Mouse (Mus musculus) forebrain, embryonic 14.5 days (tissue): ENCODE measurements around the gene Pde4dip. TPM values are rescaled to one million over a fixed set of nuclear protein-coding genes. Genes with fewer than 3 reads are reported as not detected.

Experiments
- ATAC-seq: fragments of 200-750 bp; cut with Nextera tagmentation; 2 replicates; pipeline ENCODE4 v1.8.0; 2017; ENCODE audit warnings: mild to moderate bottlenecking, moderate library complexity
- DNase-seq: peaks from one replicate; pipeline ENCODE4 v3.0.0-alpha.2; 2015; ENCODE audit warnings: low spot score
- H3K27ac ChIP-seq: fragments of 300-500 bp; sonication (generic); 2 replicates; pipeline ENCODE4 v1.5.1; 2014; ENCODE audit warnings: low read depth, mild to moderate bottlenecking, control low read depth, low read length, moderate library complexity
- H3K27me3 ChIP-seq: fragments of 300-500 bp; sonication (generic); replicated peaks from 2 replicates; pipeline ENCODE4 v1.6.1; 2014; ENCODE audit warnings: low read length, control low read depth, mixed read lengths; ENCODE audit not compliant: control insufficient read depth, insufficient read depth
- H3K36me3 ChIP-seq: fragments of 300-500 bp; sonication (generic); 2 replicates; pipeline ENCODE4 v1.6.1; 2014; ENCODE audit warnings: low read length, control low read depth; ENCODE audit not compliant: control insufficient read depth, insufficient read depth
- H3K4me1 ChIP-seq: fragments of 300-500 bp; sonication (generic); 2 replicates; pipeline ENCODE4 v1.6.1; 2014; ENCODE audit warnings: antibody characterized with exemption, low read length, control low read depth; ENCODE audit not compliant: control insufficient read depth, insufficient read depth
- H3K4me2 ChIP-seq: fragments of 300-500 bp; sonication (generic); 2 replicates; pipeline ENCODE4 v1.6.1; 2014; ENCODE audit warnings: mild to moderate bottlenecking, control low read depth, low read length
- H3K4me3 ChIP-seq: fragments of 300-500 bp; sonication (generic); 2 replicates; pipeline ENCODE4 v1.5.1; 2014; ENCODE audit warnings: low read depth, low read length, control low read depth
- H3K9ac ChIP-seq: fragments of 300-500 bp; sonication (generic); 2 replicates; pipeline ENCODE4 v1.6.1; 2014; ENCODE audit warnings: mild to moderate bottlenecking, low read length, control low read depth, moderate library complexity
- H3K9me3 ChIP-seq: fragments of 300-500 bp; sonication (generic); replicated peaks from 2 replicates; pipeline ENCODE4 v1.6.1; 2016; ENCODE audit warnings: low read length, control low read depth, mixed read lengths; ENCODE audit not compliant: control insufficient read depth
- WGBS: fragments of 180-500 bp; shearing (Covaris S2); extraction: QIAGEN DNeasy Blood & Tissue Kit; methylation state at CpG from one replicate; pipeline ENCODE4 v1.1.7; 2014; 5-methylcytosine and 5-hydroxymethylcytosine counted together
- polyA plus RNA-seq: library from polyadenylated mRNA; unstranded; fragments of >200 nt; fragmentation: Nextera tagmentation; extraction: Ambion mirVana; gene quantifications from 2 replicates; pipeline ENCODE4 v1.2.1, GENCODE M21; 2014

Gene Pde4dip
- polyA plus RNA-seq, 1 experiment from 2014 or later, result 50.6 TPM

GRCm38 (mm10) chr3:97715922-97716321, 172.6 kb downstream of the Pde4dip start:
- no peak for ATAC-seq
- no peak for DNase-seq
- 80% methylated on average over 1 of the region's 1 CpGs for WGBS
- Histone ChIP-seq H3K9ac (no peak overlapping the region), H3K4me2 (no peak overlapping the region), H3K9me3 (no peaks in the 10 kb centered on the region), H3K4me3 (no peak overlapping the region), H3K27me3 (no peaks in the 10 kb centered on the region), H3K36me3 (no peaks in the 10 kb centered on the region), H3K27ac (no peak overlapping the region), H3K4me1 (no peaks in the 10 kb centered on the region)

GRCm38 (mm10) chr3:97710881-97711280, 177.6 kb downstream of the Pde4dip start:
- DNase-seq (no peak), ATAC-seq (no peak)
- no peaks in the 10 kb centered on the region for H3K4me1 ChIP-seq
- no peaks in the 10 kb centered on the region for H3K36me3 ChIP-seq
- no peak overlapping the region for H3K4me3 ChIP-seq
- no peaks in the 10 kb centered on the region for H3K9me3 ChIP-seq
- no peak overlapping the region for H3K27ac ChIP-seq
- H3K9ac ChIP-seq, result no peak overlapping the region
- H3K4me2 ChIP-seq, result no peak overlapping the region
- no peaks in the 10 kb centered on the region for H3K27me3 ChIP-seq
- WGBS, result 75% methylated on average over 5 of the region's 5 CpGs

DNA sequence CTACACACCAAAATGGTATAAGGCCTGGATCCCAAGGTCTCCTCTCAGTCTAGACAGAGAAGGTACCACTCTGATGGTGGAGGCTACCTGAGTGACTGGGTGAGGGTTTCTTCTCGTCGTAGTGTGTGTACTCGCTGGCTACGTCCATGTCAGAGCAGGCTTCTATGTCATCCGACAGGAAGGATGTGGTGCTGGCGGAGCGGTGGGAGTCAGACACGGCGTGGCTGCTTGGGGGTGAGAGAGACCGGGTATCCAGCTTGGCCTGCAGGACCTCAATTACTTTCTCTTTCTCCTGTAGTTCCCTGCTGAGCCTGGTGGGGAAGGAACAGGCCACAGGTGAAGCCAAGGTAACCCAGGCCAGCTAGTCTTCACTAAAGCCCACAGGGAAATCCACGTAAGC, 178.4 kb downstream of the Pde4dip start:
- Histone ChIP-seq H3K9ac (no peak overlapping the region), H3K27me3 (no peaks in the 10 kb centered on the region), H3K4me3 (no peak overlapping the region), H3K9me3 (no peaks in the 10 kb centered on the region), H3K36me3 (no peaks in the 10 kb centered on the region), H3K27ac (no peak overlapping the region), H3K4me2 (no peak overlapping the region), H3K4me1 (no peaks in the 10 kb centered on the region)
- ATAC-seq, result no peak
- DNase-seq, result no peak
- WGBS, result 91% methylated on average over 11 of the region's 11 CpGs

- no peak overlapping the region for H3K27ac ChIP-seq
- DNase-seq, result no peak
- no peak overlapping the region for H3K9ac ChIP-seq
- no peak overlapping the region for H3K4me3 ChIP-seq
- no peak for ATAC-seq
- H3K4me1 ChIP-seq, result no peaks in the 10 kb centered on the region
- no peak overlapping the region for H3K4me2 ChIP-seq
- WGBS, result 92% methylated on average over 4 of the region's 4 CpGs
- no peaks in the 10 kb centered on the region for H3K27me3 ChIP-seq
- no peaks in the 10 kb centered on the region for H3K36me3 ChIP-seq
- H3K9me3 ChIP-seq, result no peaks in the 10 kb centered on the region
Measured at GRCm38 (mm10) chr3:97706561-97706960, 181.9 kb downstream of the Pde4dip start.

DNA sequence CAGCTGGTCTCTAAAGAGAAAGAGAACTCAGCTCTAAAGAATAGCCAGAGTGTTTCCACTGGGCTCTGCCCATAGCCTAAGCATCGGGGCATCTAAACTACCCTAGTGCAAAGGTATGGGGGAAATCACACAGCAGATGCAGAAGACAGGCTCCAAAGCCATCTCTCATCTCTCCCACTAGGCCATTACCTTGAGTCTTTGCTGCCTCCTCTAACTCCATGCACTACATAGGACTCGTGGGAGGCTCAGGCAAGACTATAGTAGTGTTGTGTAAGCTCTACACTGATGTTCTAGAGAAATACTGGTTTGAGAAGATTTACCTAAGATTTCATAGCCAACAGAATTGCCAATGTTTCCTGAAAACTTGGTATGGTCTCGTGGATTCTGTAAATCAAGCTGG, 183.0 kb downstream of the Pde4dip start:
- Histone ChIP-seq H3K4me1 (no peaks in the 10 kb centered on the region), H3K4me3 (no peak overlapping the region), H3K4me2 (no peak overlapping the region), H3K9ac (no peak overlapping the region), H3K36me3 (no peaks in the 10 kb centered on the region), H3K27me3 (no peaks in the 10 kb centered on the region), H3K27ac (no peak overlapping the region), H3K9me3 (no peaks in the 10 kb centered on the region)
- WGBS, result 85% methylated on average over 3 of the region's 3 CpGs
- no peak for DNase-seq
- no peak for ATAC-seq

DNA sequence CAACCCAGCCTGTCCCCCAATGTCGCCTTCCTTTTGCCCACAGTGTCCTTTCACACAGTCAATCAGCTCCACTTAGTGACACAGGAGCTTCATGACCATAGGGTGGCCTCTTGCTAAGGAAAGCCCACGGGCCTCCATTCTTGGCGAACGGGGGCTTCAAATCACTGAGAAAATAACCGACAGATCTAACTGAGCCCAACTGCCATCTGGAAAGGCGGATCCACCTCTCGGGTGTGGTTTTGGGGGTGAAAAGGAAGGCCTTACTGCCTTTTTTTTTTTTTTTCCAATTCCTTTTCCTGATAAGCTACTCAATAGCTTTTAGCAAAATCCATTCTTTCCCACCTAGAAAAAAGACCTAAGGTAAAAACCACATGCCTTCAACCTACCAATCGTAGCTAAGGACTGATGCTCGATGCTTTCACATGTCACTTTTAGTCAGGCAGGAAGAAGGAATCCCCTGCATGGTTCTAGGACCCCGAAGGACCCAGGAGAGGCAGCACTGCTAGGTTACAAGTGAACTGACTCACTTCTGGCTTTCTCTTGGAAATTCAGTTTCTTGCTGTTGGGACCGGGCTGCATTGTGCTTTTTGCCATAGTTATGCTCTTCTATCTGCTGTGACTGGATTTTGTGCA, 185.9 kb downstream of the Pde4dip start:
- Histone ChIP-seq H3K27me3 (no peaks in the 10 kb centered on the region), H3K4me1 (no peaks in the 10 kb centered on the region), H3K36me3 (no peaks in the 10 kb centered on the region), H3K9me3 (no peaks in the 10 kb centered on the region), H3K9ac (no peak overlapping the region), H3K4me3 (no peak overlapping the region), H3K4me2 (no peak overlapping the region), H3K27ac (no peak overlapping the region)
- WGBS, result 92% methylated on average over 11 of the region's 11 CpGs
- ATAC-seq, result no peak
- no peak for DNase-seq

DNA sequence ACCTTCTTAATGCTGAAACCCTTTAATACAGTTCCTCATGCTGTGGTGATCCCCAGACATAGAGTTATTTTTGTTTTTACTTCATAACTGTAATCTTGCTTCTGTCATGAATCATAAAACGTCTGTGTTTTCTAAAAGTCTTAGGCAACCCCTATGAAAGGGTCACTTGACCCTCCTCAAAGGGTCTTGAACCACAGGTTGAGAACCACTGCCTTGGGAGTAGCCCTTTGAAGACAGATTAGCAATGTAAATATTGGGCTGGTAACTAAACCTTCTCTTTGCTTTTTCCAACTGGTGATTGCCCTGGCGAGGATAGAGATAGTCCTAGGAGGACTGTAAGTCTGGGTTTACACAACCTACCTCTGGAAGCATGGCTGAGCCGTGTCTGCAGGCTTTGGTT, 187.3 kb downstream of the Pde4dip start:
- ATAC-seq (no peak), DNase-seq (no peak)
- Histone ChIP-seq H3K27ac (no peak overlapping the region), H3K4me1 (no peaks in the 10 kb centered on the region), H3K9ac (no peak overlapping the region), H3K9me3 (no peaks in the 10 kb centered on the region), H3K27me3 (no peaks in the 10 kb centered on the region), H3K4me2 (no peak overlapping the region), H3K36me3 (no peaks in the 10 kb centered on the region), H3K4me3 (no peak overlapping the region)
- 83% methylated on average over 3 of the region's 3 CpGs for WGBS

GRCm38 (mm10) chr3:97699061-97699460, 189.4 kb downstream of the Pde4dip start:
- no peak overlapping the region for H3K9ac ChIP-seq
- DNase-seq (no peak), ATAC-seq (no peak)
- no peaks in the 10 kb centered on the region for H3K9me3 ChIP-seq
- no peaks in the 10 kb centered on the region for H3K4me1 ChIP-seq
- H3K4me2 ChIP-seq, result no peak overlapping the region
- WGBS, result 81% methylated on average over 3 of the region's 3 CpGs
- H3K27me3 ChIP-seq, result no peaks in the 10 kb centered on the region
- no peaks in the 10 kb centered on the region for H3K36me3 ChIP-seq
- H3K27ac ChIP-seq, result no peak overlapping the region
- H3K4me3 ChIP-seq, result no peak overlapping the region

DNA sequence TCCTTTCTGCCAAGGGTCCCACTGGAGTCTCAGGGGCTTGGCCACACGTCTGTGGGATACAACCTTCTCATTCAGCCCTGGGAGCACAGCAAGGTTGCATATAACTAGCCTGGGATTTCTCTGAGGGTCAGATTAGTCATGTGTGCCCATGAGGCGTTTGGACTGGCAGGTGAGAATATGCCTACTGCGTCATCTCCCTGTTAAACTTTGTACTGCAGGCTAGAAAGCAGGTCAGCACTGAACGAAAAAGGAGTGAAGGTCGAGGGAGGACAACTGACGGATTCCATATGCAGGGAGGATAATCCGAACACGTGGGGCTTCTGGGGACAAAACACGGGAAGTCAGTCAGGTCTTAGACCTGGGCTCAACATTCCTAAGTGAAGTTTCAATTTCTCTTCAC, 191.2 kb downstream of the Pde4dip start:
- no peak overlapping the region for H3K27ac ChIP-seq
- no peaks in the 10 kb centered on the region for H3K36me3 ChIP-seq
- no peaks in the 10 kb centered on the region for H3K27me3 ChIP-seq
- no peak overlapping the region for H3K4me3 ChIP-seq
- H3K9ac ChIP-seq, result no peak overlapping the region
- H3K4me2 ChIP-seq, result no peak overlapping the region
- WGBS, result 78% methylated on average over 9 of the region's 9 CpGs
- no peaks in the 10 kb centered on the region for H3K9me3 ChIP-seq
- no peak for ATAC-seq
- no peak for DNase-seq
- H3K4me1 ChIP-seq, result no peaks in the 10 kb centered on the region
